Mouse (Mus musculus): ENCODE results near the gene Enah. TPM values are rescaled to one million over a fixed set of nuclear protein-coding genes. Genes with fewer than 3 reads are reported as not detected.
A peak's percentile ranks its signal among the peaks of the same experiment; 100 is the strongest.

Enah gene
- polyA plus RNA-seq, 1 experiment, result 126 TPM

GRCm38 (mm10) chr1:182054651-182055050, 34.9 kb upstream of the Enah start:
- no peak for TF ChIP-seq POLR2A (IDR thresholded peaks at IDR 0.05; ENCODE audit: low read depth, low read length)
- TF ChIP-seq CTCF (IDR thresholded peaks at IDR 0.05; ENCODE audit: borderline replicate concordance, insufficient read depth, low read length), result no peak
- H3K27ac ChIP-seq (ENCODE audit: insufficient read depth, low read length), result no peak overlapping the region
- no peak overlapping the region for H3K4me3 ChIP-seq (ENCODE audit: insufficient read depth, low read length)
- peaks cover 11% of the 10 kb centered on the region for H3K4me1 ChIP-seq (ENCODE audit: control insufficient read depth, insufficient read depth, low read length)

GRCm38 (mm10) chr1:182052973-182053372, 33.2 kb upstream of the Enah start:
- TF ChIP-seq CTCF (IDR thresholded peaks at IDR 0.05; ENCODE audit: borderline replicate concordance, insufficient read depth, low read length) (no peak), POLR2A (IDR thresholded peaks at IDR 0.05; ENCODE audit: low read depth, low read length) (no peak)
- peaks cover 5% of the 10 kb centered on the region for H3K4me1 ChIP-seq (ENCODE audit: control insufficient read depth, insufficient read depth, low read length)
- peak overlapping the region; percentile 69 for H3K27ac ChIP-seq (ENCODE audit: insufficient read depth, low read length)
- no peak overlapping the region for H3K4me3 ChIP-seq (ENCODE audit: insufficient read depth, low read length)

- TF ChIP-seq CTCF (IDR thresholded peaks at IDR 0.05; ENCODE audit: borderline replicate concordance, insufficient read depth, low read length) (no peak), POLR2A (IDR thresholded peaks at IDR 0.05; ENCODE audit: low read depth, low read length) (no peak)
- Histone ChIP-seq H3K4me1 (ENCODE audit: control insufficient read depth, insufficient read depth, low read length) (peaks cover 1% of the 10 kb centered on the region; the same call in 1 of the 2 replicates), H3K27ac (ENCODE audit: insufficient read depth, low read length) (peak overlapping the region; percentile 69), H3K4me3 (ENCODE audit: insufficient read depth, low read length) (no peak overlapping the region)
Observed at GRCm38 (mm10) chr1:182052385-182052784, 32.6 kb upstream of the Enah start.

GRCm38 (mm10) chr1:182049813-182050212, 30.0 kb upstream of the Enah start:
- Histone ChIP-seq H3K27ac (ENCODE audit: insufficient read depth, low read length) (no peak overlapping the region), H3K4me1 (ENCODE audit: control insufficient read depth, insufficient read depth, low read length) (peaks cover 5% of the 10 kb centered on the region; the same call in 1 of the 2 replicates), H3K4me3 (ENCODE audit: insufficient read depth, low read length) (no peak overlapping the region)
- TF ChIP-seq POLR2A (IDR thresholded peaks at IDR 0.05; ENCODE audit: low read depth, low read length) (no peak), CTCF (IDR thresholded peaks at IDR 0.05; ENCODE audit: borderline replicate concordance, insufficient read depth, low read length) (no peak)

- Histone ChIP-seq H3K4me1 (ENCODE audit: control insufficient read depth, insufficient read depth, low read length) (peaks cover 5% of the 10 kb centered on the region; the same call in 1 of the 2 replicates), H3K4me3 (ENCODE audit: insufficient read depth, low read length) (no peak overlapping the region), H3K27ac (ENCODE audit: insufficient read depth, low read length) (no peak overlapping the region)
- TF ChIP-seq CTCF (IDR thresholded peaks at IDR 0.05; ENCODE audit: borderline replicate concordance, insufficient read depth, low read length), result no peak
- no peak for TF ChIP-seq POLR2A (IDR thresholded peaks at IDR 0.05; ENCODE audit: low read depth, low read length)
Observed at GRCm38 (mm10) chr1:182048101-182048500, 28.3 kb upstream of the Enah start.

GRCm38 (mm10) chr1:182047016-182047690, 27.4 kb upstream of the Enah start:
- no peak overlapping the region for H3K27ac ChIP-seq (ENCODE audit: insufficient read depth, low read length)
- peaks cover 5% of the 10 kb centered on the region; the same call in 1 of the 2 replicates for H3K4me1 ChIP-seq (ENCODE audit: control insufficient read depth, insufficient read depth, low read length)
- no peak overlapping the region for H3K4me3 ChIP-seq (ENCODE audit: insufficient read depth, low read length)
- TF ChIP-seq CTCF (IDR thresholded peaks at IDR 0.05; ENCODE audit: borderline replicate concordance, insufficient read depth, low read length) (no peak), POLR2A (IDR thresholded peaks at IDR 0.05; ENCODE audit: low read depth, low read length) (no peak)

- Histone ChIP-seq H3K4me3 (ENCODE audit: insufficient read depth, low read length) (no peak overlapping the region), H3K4me1 (ENCODE audit: control insufficient read depth, insufficient read depth, low read length) (peaks cover 5% of the 10 kb centered on the region; the same call in 1 of the 2 replicates), H3K27ac (ENCODE audit: insufficient read depth, low read length) (no peak overlapping the region)
- TF ChIP-seq CTCF (IDR thresholded peaks at IDR 0.05; ENCODE audit: borderline replicate concordance, insufficient read depth, low read length) (no peak), POLR2A (IDR thresholded peaks at IDR 0.05; ENCODE audit: low read depth, low read length) (no peak)
Observed at GRCm38 (mm10) chr1:182045208-182045607, 25.4 kb upstream of the Enah start.

GRCm38 (mm10) chr1:182040538-182040937, 20.7 kb upstream of the Enah start:
- Histone ChIP-seq H3K4me3 (ENCODE audit: insufficient read depth, low read length) (no peak overlapping the region), H3K27ac (ENCODE audit: insufficient read depth, low read length) (no peak overlapping the region), H3K4me1 (ENCODE audit: control insufficient read depth, insufficient read depth, low read length) (no peaks in the 10 kb centered on the region)
- TF ChIP-seq CTCF (IDR thresholded peaks at IDR 0.05; ENCODE audit: borderline replicate concordance, insufficient read depth, low read length) (no peak), POLR2A (IDR thresholded peaks at IDR 0.05; ENCODE audit: low read depth, low read length) (no peak)

- Histone ChIP-seq H3K4me1 (ENCODE audit: control insufficient read depth, insufficient read depth, low read length) (peaks cover 4% of the 10 kb centered on the region; the same call in 1 of the 2 replicates), H3K27ac (ENCODE audit: insufficient read depth, low read length) (no peak overlapping the region), H3K4me3 (ENCODE audit: insufficient read depth, low read length) (no peak overlapping the region)
- TF ChIP-seq POLR2A (IDR thresholded peaks at IDR 0.05; ENCODE audit: low read depth, low read length), result no peak
- TF ChIP-seq CTCF (IDR thresholded peaks at IDR 0.05; ENCODE audit: borderline replicate concordance, insufficient read depth, low read length), result no peak
Observed at GRCm38 (mm10) chr1:182031757-182032156, 12.0 kb upstream of the Enah start.

- TF ChIP-seq POLR2A (IDR thresholded peaks at IDR 0.05; ENCODE audit: low read depth, low read length) (no peak), CTCF (IDR thresholded peaks at IDR 0.05; ENCODE audit: borderline replicate concordance, insufficient read depth, low read length) (no peak)
- no peak overlapping the region for H3K27ac ChIP-seq (ENCODE audit: insufficient read depth, low read length)
- peaks cover 8% of the 10 kb centered on the region; the same call in 1 of the 2 replicates for H3K4me1 ChIP-seq (ENCODE audit: control insufficient read depth, insufficient read depth, low read length)
- no peak overlapping the region for H3K4me3 ChIP-seq (ENCODE audit: insufficient read depth, low read length)
Observed at GRCm38 (mm10) chr1:182031066-182031465, 11.3 kb upstream of the Enah start.

All from embryonic fibroblast, embryonic 13.5 days (primary cell).